Mouse (Mus musculus) neural tube, embryonic 10.5 days (tissue): ENCODE measurements around the gene Klk7.

Source experiments
- DNase-seq: peaks from one replicate; pipeline ENCODE4 v3.0.0-alpha.2; 2017; ENCODE audit warnings: low spot score; ENCODE audit errors: extremely low spot score

Gene Klk7

GRCm38 (mm10) chr7:43796355-43796754 lies 14.7 kb upstream of the Klk7 start:
- no peak for DNase-seq

DNA sequence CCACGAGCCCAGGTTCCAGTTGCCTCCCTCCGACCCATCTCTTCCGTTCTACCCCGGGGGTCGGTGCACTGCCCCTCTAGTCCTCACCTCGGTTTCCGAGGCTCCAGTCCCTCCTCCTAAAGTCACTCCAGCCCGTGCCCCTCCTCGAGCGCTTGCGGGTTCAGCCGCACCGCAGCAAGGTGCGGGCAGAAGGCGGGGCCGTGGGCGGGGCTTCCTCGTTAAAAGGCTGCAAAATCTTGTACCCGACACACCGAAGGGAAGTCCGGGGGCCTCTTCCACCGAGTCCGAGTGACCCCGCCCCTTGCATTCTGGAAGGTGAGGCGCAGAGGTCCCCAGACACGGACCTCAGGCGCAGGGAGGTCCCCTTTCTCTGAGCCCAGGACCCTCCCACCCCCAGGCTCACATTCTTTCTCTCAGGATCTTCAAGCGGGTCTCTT lies 13.7 kb upstream of the Klk7 start, which contains the start of gene Klk8:
Klk8 (plus strand) TSS at position 245 of the 437 bp plus-strand sequence.
- DNase-seq, result peak; percentile 24

DNA sequence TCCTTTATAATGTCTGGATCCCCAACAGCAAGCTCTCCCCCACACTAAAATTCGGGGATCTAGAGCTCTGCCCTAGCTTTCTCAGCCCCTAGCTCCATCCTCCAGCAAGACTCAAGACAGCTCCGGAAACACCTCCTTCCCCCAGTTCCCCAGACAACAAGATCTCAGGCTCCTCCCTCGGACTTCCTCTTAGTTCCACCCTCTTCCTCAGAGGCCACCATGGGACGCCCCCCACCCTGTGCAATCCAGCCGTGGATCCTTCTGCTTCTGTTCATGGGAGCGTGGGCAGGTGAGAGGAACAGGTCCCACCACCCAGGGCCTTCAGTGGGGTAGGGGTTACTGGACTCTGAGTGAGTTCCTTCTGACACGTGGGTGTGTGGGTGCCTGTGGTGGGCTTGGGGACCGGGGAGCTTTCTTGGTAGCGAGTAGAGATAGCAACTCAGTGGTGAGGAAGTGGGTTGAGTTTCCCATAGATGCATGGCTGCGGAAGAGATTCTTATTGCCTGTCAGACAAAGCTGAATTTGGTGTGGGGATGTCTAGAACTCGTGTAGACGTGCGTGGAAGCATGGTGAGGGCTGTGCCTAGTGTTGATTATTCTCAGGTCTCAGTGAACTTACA lies 13.1 kb upstream of the Klk7 start:
- no peak for DNase-seq

DNA sequence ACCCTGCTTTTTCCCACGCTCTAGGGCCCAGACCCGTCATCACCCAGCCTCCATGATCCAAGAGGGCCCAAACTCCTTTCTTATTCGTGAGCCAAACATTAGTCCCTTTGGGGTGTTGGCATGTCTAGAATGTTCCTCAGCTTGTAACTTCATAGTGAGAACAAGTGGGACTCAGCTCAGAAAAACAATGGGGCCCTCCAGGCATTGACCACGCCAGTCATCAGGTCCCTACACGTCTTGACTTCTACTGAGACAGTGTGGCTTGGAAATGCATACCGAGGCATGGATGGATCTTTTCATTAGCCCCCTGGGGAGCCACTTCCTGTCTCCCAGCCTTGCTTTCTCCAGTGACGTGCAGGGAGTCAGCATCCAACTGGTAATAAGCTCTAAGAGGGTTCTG lies 11.2 kb upstream of the Klk7 start:
- DNase-seq, result no peak

DNA sequence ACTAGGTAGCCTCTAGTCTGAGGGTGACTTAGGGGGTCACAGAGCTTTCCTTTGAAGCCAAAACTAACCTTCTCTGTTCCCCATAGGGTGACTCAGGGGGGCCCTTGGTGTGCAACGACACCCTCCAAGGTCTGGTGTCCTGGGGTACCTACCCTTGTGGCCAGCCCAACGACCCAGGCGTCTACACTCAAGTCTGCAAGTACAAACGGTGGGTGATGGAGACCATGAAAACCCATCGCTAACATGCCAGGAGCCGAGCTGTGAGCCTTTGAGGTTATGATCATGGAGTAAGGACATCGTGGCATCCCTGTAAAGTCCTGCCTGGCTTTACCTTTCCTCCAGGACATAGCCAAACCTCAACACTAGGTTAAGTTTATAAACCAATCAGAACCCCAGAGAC lies 4.1 kb downstream of the Klk7 start:
- no peak for DNase-seq

- no peak for DNase-seq
Measured at GRCm38 (mm10) chr7:43816746-43817145, 5.7 kb downstream of the Klk7 start.

DNA sequence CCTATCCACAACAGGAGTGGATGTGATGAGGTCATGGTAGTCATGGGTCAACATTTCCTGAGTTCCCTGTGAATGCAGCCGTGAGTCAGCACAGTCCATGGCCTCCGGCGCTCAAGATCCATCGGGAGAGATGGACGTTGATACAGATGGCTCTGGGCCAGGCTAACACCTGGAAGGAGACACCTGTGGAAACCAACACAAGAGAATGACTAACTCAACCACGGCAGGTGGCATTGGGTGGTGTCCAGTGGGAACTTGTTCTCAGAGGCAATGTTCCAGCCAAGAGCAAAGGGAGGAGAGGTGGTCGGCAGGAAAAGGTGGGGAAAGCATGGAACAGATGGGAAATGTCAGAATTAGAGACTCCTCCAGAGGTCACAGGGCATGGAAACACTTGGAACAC lies 10.5 kb downstream of the Klk7 start:
- no peak for DNase-seq

GRCm38 (mm10) chr7:43824199-43824598 lies 13.1 kb downstream of the Klk7 start, which contains the start of gene Klk6:
Klk6 (plus strand) TSS chr7:43824499.
- DNase-seq, result no peak

GRCm38 (mm10) chr7:43826056-43826455 lies 15.0 kb downstream of the Klk7 start:
- no peak for DNase-seq

GRCm38 (mm10) chr7:43827706-43828105 lies 16.6 kb downstream of the Klk7 start:
- DNase-seq, result no peak

DNA sequence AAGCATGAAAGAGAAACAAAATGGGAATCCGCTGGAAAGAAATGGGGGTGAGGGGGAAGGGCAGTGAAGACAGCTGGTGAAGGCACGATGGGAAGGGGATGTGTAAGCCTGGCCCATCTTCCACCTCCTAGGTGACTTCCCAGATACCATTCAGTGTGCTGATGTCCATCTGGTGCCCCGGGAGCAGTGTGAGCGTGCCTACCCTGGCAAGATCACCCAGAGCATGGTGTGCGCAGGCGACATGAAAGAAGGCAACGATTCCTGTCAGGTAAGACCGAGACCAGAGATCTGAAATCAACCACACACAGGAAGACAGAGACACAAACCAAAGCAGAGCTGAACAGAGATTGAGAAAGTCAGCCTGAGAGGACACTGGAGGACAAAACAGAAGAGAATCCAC lies 17.9 kb downstream of the Klk7 start:
- no peak for DNase-seq

GRCm38 (mm10) chr7:43841701-43842100 lies 30.6 kb downstream of the Klk7 start, which contains the start of gene Klk5:
Klk5 (plus strand) TSS chr7:43841971.
- no peak for DNase-seq

DNA sequence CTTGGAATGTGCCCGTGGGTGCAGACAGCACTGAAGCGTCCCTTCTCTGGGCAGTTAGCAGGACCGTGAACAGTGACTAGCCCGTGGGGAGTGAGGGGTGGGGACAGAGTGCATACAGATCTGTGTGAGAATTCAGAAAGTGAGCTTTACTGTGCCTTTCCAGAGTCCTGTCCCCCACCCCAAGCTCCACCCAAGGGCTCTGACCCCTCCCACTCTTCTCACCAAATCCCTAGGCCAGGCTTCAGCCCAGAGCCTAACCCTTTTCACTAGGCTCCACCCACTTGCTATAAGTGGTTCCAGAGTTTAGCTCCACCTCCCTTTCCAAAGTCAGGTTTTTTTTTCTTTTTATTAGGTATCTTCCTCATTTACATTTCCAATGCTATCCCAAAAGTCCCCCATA lies 32.7 kb downstream of the Klk7 start:
- no peak for DNase-seq

DNA sequence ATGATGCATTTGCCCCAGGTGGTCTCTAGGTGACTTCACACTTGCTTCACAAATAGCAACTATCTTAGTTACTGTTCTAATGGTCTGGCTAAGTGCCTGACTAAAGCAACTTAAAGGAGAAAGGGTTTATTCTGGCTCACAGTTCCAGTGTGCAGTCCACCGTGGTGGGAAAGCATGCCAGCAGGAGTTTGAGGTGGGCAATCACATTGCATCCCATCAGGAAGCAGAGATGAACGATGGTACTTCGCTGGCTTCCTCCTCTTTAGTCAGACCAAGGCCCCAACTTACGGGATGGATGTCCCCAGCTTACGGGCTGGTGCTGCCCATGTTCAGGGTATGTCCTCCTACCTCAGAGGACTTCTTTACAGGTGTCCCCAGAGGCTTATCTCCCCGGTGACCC lies 40.5 kb downstream of the Klk7 start:
- DNase-seq, result no peak

GRCm38 (mm10) chr7:43854642-43855380 lies 43.7 kb downstream of the Klk7 start:
- no peak for DNase-seq

GRCm38 (mm10) chr7:43855709-43856108 lies 44.6 kb downstream of the Klk7 start:
- DNase-seq, result no peak

DNA sequence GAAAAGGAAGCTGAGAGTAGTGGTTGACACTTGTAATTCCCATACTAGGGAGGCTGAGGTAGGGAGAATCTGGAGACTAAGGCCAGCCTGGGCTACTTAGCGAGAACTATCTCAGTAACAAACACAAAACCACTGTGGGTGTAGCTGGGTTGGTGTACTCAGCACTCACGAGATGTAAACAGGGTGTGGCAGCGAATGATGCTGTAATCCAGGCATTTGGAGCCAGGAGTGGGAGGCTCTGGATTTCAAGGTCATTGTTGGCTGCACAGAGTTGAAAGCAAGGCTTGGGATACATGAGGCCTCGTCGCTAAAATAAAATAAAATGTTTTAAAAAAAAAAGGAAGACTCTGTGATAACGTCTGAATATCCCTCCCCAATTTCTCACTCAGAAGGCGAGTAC lies 45.2 kb downstream of the Klk7 start:
- no peak for DNase-seq

GRCm38 (mm10) chr7:43857501-43857900 lies 46.4 kb downstream of the Klk7 start:
- DNase-seq, result no peak

- DNase-seq, result no peak
Measured at GRCm38 (mm10) chr7:43860411-43860810, 49.3 kb downstream of the Klk7 start.
